Mouse (Mus musculus): Measurements from ENCODE around the gene Lamtor5.

Lamtor5 gene

DNA sequence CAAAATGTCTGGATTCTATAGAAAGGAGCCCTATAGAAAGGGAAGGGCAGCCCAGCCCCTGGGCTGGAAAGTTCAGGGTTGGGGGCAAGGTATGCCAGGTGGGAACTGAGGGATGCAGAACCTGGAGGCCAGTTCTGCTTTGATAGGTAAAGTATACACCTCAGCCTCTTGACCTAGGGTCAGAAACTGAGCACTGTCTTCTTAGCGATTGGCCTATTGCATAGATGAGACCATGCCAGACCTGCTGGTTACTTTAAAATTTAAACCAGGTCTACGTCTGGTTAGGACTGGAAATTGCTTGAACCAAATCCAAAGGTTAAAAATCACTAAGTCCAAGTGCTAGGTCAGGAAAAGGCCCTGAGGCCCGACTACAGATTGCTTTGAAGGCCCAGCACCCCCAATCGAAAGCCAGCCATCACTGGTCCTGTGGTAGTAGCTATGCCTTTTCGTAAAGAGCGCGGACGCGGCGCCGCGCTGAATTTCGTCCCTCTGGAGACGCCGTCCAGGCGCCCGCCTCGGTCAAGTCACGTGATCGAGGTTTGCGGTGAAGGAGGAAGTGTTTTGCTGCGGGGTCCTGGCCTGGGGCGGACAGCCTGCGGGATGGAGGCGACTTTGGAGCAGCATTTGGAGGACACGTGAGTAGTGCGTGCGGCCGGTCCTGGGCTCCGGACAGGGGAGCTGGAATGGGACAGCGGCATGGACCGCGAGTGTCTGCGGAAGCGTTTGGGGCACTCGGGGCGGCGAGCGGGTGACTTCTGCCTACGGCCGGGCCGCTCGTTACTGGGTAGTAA is at the start of gene Lamtor5:
Gene Lamtor5 (plus strand): TSS at position 380 of the 791 bp plus-strand sequence.
- peak; percentile 95 for DNase-seq (ENCODE audit: extremely low read depth, insufficient read length, low spot score)

- no peak for DNase-seq (ENCODE audit: extremely low read depth, insufficient read length, low spot score)
These were observed 49.4 kb upstream of the Lamtor5 start for GRCm38 (mm10) chr3:107229221-107229620.

DNA sequence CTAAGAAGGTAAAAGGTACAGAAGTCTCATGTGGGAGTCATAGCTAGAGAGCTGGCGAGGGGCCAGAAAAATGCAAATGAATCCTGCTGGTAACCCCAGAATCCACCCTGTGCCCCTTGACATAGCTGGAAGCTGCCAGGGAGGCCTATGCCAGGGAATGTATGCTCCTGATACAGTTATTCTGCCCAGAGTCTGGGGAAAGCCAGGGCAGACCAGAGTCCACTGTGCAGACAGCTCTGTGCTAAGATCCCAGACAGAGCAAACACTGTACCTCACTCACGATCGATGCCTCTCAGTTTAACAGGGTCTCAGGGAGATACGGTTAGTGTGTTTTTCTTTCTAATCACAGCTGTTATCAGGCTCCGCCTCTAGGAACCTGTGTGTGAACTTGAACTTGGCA is 48.8 kb upstream of the Lamtor5 start:
- no peak for DNase-seq (ENCODE audit: extremely low read depth, insufficient read length, low spot score)

DNA sequence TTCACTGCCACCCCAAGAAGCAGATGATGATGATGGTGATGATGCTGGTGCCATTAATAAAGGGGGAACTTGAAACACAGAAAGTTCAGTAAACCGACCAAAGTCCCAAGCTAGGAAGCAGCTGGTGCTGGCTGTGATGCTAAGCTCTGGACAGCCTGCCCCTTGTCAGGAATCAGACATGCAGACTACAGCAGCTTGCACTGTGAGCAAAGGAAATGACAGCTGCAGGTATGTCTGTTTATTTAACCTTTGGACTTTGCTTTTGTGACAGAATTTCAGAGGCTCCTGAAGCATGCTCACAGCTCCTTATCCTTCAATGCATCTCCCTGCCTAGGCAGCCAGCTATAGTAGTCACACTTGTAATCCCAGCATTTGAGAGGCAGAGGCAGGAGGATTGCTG is 48.1 kb upstream of the Lamtor5 start, which contains the start of gene A630076J17Rik:
Gene A630076J17Rik (plus strand): TSS at position 88 of the 400 bp plus-strand sequence.
- no peak for DNase-seq (ENCODE audit: extremely low read depth, insufficient read length, low spot score)

GRCm38 (mm10) chr3:107231202-107231601 is 47.5 kb upstream of the Lamtor5 start:
- no peak for DNase-seq (ENCODE audit: extremely low read depth, insufficient read length, low spot score)

- DNase-seq (ENCODE audit: extremely low read depth, insufficient read length, low spot score), result peak; percentile 24
These were observed 45.3 kb upstream of the Lamtor5 start for GRCm38 (mm10) chr3:107233351-107233813.

DNA sequence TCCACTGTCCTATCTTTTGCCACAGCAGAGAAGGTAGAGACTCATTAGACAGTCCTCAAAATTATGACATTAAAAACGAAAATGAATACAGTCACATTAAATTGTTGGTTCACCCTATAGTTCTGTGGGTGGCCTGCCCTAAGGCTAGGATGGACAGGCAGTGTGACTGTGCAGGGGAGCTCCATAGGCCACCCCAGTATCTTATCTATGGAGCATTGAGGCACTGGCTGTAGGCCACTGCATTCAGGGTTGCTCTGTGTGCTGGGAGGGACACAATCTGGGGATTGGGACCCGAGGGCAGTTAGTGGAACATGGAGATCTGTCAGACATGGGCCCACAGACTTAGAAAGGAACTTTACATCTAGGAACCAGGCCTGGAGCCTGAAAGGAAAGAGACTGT is 44.7 kb upstream of the Lamtor5 start:
- DNase-seq (ENCODE audit: extremely low read depth, insufficient read length, low spot score), result no peak

- no peak for DNase-seq (ENCODE audit: extremely low read depth, insufficient read length, low spot score)
These were observed 40.6 kb upstream of the Lamtor5 start for GRCm38 (mm10) chr3:107238051-107238450.

DNA sequence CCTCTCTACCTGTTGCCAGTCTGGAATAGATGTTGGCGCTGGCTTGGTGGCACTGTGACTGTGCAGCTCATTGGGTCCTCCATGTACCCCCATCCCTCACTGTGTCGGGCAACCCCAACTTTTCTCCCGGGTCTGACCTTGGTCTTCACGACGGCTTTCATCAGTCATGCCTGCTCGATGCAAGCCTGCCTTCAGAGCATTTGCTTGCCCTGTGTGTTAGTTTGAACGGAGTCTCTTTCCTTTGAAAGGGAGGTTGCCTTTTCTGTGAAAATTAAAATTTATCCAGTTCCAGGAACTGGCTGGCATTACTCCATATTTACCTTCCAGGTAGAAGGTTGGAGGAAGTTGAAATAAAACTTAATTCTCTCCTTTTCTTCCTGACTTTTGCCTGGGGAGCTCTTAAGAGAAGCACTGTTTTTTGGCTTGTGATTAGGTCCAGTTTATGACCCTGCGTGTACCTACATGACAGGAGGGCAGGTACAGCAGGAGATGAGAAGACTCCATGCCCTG is 40.1 kb upstream of the Lamtor5 start:
- no peak for DNase-seq (ENCODE audit: extremely low read depth, insufficient read length, low spot score)

DNA sequence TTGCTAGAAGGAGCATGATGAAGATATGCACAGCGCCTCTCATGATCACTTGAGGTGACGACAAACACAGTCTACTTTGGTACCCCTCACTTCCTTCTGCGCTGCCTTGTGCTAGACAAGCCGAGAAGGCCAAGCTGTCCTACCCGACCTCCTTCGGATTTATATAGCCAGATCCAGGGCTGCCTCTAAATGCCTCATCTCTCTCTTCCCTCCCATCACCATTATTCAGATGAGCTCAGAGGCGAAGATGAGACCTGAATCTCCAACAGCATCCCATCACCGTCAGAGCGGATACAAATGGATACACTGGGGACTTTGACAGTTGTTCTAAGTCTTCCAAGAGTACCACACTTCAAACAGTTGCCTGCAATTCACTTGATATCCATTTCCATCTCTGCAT is 39.1 kb upstream of the Lamtor5 start, which contains the start of gene Prok1:
Gene Prok1 (minus strand): TSS at position 101 of the 400 bp plus-strand sequence.
- DNase-seq (ENCODE audit: extremely low read depth, insufficient read length, low spot score), result no peak

DNA sequence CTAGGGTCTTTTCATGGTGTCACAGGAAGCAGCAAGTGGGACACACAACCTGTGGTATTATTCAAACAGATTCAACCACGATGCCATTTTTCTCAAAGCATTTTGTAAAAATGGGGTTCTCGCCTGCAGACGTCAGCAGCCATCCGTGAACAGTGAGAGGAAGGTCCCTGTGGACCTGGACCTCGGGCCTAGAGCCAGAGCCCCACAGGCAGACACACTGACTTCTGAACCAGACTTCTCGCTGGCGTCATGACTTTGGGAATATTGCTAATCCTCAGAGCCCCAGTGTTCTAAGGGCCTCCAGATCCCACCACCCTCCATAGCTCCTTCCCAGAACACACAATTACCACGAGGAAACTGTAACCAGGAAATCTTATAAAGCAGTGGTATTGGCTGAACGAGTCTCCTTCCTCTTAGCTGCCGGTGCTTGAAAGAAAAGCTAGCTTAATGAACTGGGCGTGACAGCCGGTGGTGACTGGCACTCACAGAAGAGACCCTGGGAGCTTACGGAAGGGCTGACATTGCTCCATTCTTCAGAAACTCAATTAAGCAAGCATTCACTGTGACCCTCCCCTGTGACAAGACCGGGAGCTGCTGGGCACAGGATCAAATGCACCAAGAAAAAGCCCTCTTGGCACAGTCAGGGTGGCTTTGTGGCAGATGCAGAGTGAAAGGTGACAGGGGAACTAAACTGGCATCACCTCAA is 37.1 kb upstream of the Lamtor5 start:
- no peak for DNase-seq (ENCODE audit: extremely low read depth, insufficient read length, low spot score)

- DNase-seq (ENCODE audit: extremely low read depth, insufficient read length, low spot score), result no peak
These were observed 31.8 kb upstream of the Lamtor5 start for GRCm38 (mm10) chr3:107246876-107247275.

DNA sequence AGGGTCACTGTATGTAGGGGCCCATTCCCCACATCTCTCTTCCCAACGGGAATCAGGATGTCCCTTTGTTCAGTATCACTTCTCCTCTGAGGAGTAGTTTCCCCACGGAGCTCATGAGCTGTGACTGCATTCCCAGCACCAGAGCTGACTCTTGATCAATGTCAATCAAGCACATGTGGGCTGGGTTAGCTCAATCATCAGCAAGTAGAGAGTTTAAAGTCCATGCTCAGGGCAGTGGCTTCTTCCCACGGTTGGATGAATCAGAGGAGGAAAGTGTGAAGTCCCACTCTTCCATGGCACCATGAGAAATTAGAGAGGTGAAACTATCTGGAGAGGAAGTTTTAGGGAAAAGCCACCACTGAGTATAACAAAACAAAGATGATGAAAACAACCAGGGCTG is 29.6 kb upstream of the Lamtor5 start:
- no peak for DNase-seq (ENCODE audit: extremely low read depth, insufficient read length, low spot score)

DNA sequence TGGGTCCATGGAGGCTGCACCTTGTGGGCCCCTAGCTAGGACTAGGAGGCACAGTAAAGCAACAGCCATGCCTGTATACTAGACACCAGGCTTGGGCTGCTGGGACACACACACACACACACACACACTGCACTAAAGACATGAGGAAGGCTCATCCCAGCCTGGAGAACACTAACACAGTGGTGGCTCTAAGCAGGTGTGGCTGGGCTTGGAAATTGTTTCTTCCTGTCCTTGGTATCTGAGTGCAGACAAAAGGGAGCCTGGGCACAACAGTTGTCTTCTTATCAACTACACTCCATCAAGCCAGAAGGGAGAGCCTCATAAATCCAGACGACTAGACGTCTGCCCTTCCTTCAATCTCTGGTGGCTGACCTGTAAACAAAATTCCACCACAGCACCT is 28.3 kb upstream of the Lamtor5 start:
- DNase-seq (ENCODE audit: extremely low read depth, insufficient read length, low spot score), result no peak

GRCm38 (mm10) chr3:107252035-107252434 is 26.6 kb upstream of the Lamtor5 start:
- no peak for DNase-seq (ENCODE audit: extremely low read depth, insufficient read length, low spot score)

GRCm38 (mm10) chr3:107253925-107254324 is 24.7 kb upstream of the Lamtor5 start:
- no peak for DNase-seq (ENCODE audit: extremely low read depth, insufficient read length, low spot score)

DNA sequence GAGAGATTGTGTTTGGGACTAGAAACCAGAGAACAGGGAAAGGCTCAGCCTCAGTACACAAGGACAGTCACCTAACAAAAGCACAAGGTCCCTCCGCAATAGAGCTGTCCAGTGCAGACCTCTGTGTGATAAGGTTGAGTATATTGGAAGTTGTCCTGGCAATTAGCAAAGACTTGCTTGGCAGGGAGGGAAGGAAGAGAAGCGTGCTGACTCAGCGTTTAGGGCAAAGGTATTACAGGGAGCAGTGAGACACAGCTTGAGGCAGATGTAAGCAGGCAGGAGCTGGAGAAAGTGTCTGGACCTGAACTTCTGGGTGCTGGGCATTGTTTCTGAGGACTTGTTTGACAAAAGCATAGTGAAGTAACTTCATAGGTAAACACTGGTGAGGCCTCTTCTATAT is 22.7 kb upstream of the Lamtor5 start:
- no peak for DNase-seq (ENCODE audit: extremely low read depth, insufficient read length, low spot score)

DNA sequence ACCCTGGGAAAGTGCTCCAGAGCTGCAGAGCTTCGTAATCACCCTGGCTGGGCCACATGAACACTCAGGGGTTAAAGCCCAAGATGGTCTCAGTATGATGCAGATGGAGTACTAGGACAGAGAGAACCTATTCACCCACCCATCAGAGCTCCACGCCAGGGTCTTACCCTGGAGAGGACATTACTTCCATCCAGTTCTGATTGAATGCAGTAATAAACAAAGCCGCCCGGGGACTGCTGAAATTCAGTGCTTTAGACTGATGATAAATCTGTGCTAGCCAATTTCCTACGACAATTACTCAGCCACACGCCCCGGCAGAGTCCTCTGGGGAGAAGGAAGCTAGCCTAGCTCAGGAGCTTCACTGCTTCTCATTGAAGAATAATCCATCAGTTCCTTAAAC is 21.9 kb upstream of the Lamtor5 start:
- no peak for DNase-seq (ENCODE audit: extremely low read depth, insufficient read length, low spot score)

DNA sequence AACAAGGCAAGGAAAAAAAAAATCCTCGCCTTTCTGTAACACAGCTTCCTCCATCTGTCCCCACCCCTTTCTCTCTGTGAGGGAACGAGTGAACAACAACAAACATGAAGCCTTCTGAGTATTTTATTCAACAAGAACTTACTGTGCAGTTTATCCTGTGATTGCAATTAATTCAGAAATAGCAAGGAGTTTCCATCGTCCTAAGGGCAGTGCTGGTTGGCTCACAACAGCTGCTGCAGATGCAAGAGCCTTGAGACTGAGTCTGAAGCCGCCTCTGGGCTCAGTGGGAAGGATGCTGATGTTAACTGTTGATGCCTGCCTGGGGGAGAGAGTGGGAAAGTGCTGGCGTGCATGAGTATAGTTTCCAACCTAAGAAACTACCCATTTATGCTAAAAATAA is 20.7 kb upstream of the Lamtor5 start:
- DNase-seq (ENCODE audit: extremely low read depth, insufficient read length, low spot score), result no peak

DNA sequence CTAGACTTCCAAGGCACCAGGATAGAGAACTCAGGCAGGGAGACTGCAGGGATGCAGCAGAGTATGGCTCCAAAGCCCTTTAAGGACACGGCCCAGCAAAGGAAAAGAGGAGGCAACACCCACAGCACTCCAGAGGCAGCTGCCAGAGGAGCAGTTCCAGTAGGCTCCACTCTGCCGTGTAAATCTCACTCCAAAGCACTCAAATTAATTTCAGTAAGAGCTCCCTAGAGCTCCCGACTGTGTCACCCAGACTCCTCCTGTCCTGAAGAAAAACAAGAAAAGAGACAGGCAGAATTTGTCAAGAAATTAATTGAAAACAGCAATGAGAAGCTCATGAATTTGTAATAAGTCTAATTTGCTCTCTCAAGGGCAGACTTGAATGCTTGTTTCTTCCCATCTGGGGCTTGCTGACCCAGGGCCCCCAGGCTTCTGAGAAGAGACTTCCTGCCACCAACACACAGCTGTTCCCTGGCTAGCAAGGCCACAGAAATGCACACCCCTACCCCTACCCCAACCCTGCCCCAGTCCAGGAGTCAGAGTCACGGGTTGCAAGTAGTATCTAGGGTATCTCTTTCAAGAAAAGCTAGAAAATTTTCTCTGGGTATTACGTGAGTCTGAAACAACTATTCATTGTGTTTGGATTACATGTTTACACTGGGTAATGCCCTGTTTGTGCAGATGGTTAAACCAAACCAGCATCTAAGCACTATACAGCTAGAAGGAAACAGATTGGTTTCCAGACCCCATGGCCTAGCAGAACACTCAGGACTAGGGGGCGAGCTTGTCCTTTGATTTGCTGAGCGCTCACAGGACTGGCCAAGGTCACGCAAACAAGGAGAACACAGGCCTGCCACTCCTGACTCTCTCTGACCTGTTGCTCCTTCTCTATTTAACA is 17.5 kb upstream of the Lamtor5 start:
- DNase-seq (ENCODE audit: extremely low read depth, insufficient read length, low spot score), result no peak

DNA sequence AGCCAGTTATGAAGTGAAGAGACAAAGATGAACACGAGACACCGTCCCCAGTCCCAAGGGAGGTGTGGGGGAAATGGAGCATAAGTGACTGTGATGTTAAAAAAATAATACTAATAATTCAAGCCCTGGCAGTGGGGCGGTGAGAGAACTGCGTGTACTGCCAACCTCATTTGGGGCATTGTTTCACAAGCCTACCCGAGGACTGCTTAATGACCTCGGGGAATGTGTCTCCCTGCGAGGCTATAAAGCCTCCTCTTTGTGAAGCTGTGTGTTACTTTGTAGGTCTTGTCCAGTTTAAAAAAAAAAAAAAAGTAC is 16.9 kb upstream of the Lamtor5 start:
- no peak for DNase-seq (ENCODE audit: extremely low read depth, insufficient read length, low spot score)
